Mouse (Mus musculus): ENCODE results near the gene Nr1i2. TPM values are rescaled to one million over a fixed set of nuclear protein-coding genes. Genes with fewer than 3 reads are reported as not detected.

Gene Nr1i2
- total RNA-seq, 1 experiment: 0.18 TPM

Other genes with a start within 250 kb of the Nr1i2 start
- 15.7 and 19.5 TPM in 2 replicates for gene Gsk3b, start 205.8 kb downstream of the Nr1i2 start, total RNA-seq (2012; rRNA removed)
- 1.1 and 1.8 TPM in 2 replicates for gene Maats1, start 47.3 kb upstream of the Nr1i2 start, total RNA-seq (2012; rRNA removed)
- 185 and 249 TPM in 2 replicates for gene Cox17, start 52.2 kb upstream of the Nr1i2 start, total RNA-seq (2012; rRNA removed)
- gene Gm21987, start 52.2 kb upstream of the Nr1i2 start, total RNA-seq (2012; rRNA removed): not detected in 2 replicates
- 0.49 and 0.58 TPM in 2 replicates for gene Popdc2, start 67.4 kb upstream of the Nr1i2 start, total RNA-seq (2012; rRNA removed)
- gene Pla1a, start 138.3 kb upstream of the Nr1i2 start, total RNA-seq (2012; rRNA removed): 4.9 and 6.0 TPM in 2 replicates
- 70.2 and 121 TPM in 2 replicates for gene Adprh, start 157.9 kb upstream of the Nr1i2 start, total RNA-seq (2012; rRNA removed)
- gene Cd80, start 160.7 kb upstream of the Nr1i2 start, total RNA-seq (2012; rRNA removed): 11.1 and 15.2 TPM in 2 replicates
- 26.9 and 36.9 TPM in 2 replicates for gene Timmdc1, start 227.8 kb upstream of the Nr1i2 start, total RNA-seq (2012; rRNA removed)

Measured in ES-E14 (cell line).